20 mouse cellular contexts compared by ENCODE assay signal in the genomic region with DNA sequence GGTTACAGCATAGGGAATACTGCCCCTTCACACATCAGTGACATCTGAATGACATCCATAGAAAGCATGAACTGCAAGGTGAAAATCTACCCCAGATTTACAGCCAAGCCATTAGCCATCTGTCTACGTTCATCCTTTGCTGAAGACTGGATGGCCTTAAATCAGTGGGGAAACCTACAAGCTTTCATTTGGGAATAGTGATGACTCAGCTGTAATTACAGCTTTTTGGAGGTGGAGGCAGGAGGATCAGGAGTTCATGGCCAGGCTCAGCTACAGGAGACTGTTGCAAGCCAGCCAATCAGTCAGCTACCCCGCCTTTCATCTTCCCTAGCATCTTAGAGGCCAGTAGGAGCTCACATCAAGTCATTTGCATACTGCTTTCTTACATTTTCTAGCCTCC.
"Had no signal": no experiment of that assay in that cellular context is flagged by ENCODE, and none has a peak within 500 bp of the region (broad histone marks: within the 10 kb centered on the region; RNA-seq: fewer than 3 reads in every experiment).

No protein-coding gene starts in this region.

- H3K36me3 ChIP-seq: midbrain, embryonic 10.5 days; midbrain, embryonic 12.5 days; neural tube, embryonic 13.5 days; neural tube, embryonic 15.5 days; stomach, embryonic 15.5 days had no signal

- H3K4me1 ChIP-seq: stomach, embryonic 15.5 days had no signal

- H3K27me3 ChIP-seq: midbrain, embryonic 12.5 days; stomach, embryonic 15.5 days had no signal

- H3K4me3 ChIP-seq: midbrain, embryonic 10.5 days; midbrain, embryonic 12.5 days; myocyte; neural tube, embryonic 13.5 days; neural tube, embryonic 15.5 days; stomach, embryonic 15.5 days had no signal

- DNase-seq: lung, adult 18-20 months; lung, embryonic 14.5 days; lung, postnatal 10 days; lung, postnatal 4 days; midbrain, embryonic 14.5 days; retina, postnatal 1 day; right cerebral cortex, adult 18-20 months; right cerebral cortex, postnatal 25 days; right cerebral cortex, postnatal 4 days; spleen, adult 18-20 months; thymus, postnatal 25 days; thymus, postnatal 4 days had no signal

- H3K9me3 ChIP-seq: midbrain, embryonic 10.5 days; midbrain, embryonic 12.5 days; neural tube, embryonic 13.5 days; neural tube, embryonic 15.5 days; stomach, embryonic 15.5 days had no signal

- H3K9ac ChIP-seq: lung, embryonic 14.5 days; midbrain, embryonic 12.5 days; neural tube, embryonic 13.5 days; neural tube, embryonic 15.5 days; stomach, embryonic 15.5 days had no signal

- ATAC-seq: midbrain, embryonic 16.5 days had no signal

- H3K4me2 ChIP-seq: lung, embryonic 14.5 days; midbrain, embryonic 12.5 days; neural tube, embryonic 13.5 days; neural tube, embryonic 15.5 days; stomach, embryonic 15.5 days had no signal

- H3K27ac ChIP-seq: midbrain, embryonic 10.5 days; midbrain, embryonic 12.5 days; neural tube, embryonic 13.5 days; neural tube, embryonic 15.5 days; stomach, embryonic 15.5 days; stomach, postnatal 0 days had no signal
